Mouse (Mus musculus) heart, adult 2 months (tissue): ENCODE results near the gene Entpd7.
A peak's percentile ranks its signal among the peaks of the same experiment; 100 is the strongest.

Experiments used
- CTCF ChIP-seq: fragments of 200-600 bp; IDR thresholded peaks from 2 replicates; pipeline ENCODE4 v1.8.1; 2022; ENCODE audit warnings: antibody characterized with exemption, mild to moderate bottlenecking, moderate library complexity
- EP300 ChIP-seq: fragments of 200-500 bp; IDR thresholded peaks from 2 replicates; pipeline ENCODE4 v1.6.1; 2011; ENCODE audit warnings: low read depth, low read length, control low read depth; ENCODE audit not compliant: insufficient read depth
- POLR2A ChIP-seq: fragments of 200-500 bp; IDR thresholded peaks from 2 replicates; pipeline ENCODE4 v1.6.1; 2011; ENCODE audit warnings: mild to moderate bottlenecking, low read depth, low read length, control low read depth; ENCODE audit not compliant: insufficient read depth

DNA sequence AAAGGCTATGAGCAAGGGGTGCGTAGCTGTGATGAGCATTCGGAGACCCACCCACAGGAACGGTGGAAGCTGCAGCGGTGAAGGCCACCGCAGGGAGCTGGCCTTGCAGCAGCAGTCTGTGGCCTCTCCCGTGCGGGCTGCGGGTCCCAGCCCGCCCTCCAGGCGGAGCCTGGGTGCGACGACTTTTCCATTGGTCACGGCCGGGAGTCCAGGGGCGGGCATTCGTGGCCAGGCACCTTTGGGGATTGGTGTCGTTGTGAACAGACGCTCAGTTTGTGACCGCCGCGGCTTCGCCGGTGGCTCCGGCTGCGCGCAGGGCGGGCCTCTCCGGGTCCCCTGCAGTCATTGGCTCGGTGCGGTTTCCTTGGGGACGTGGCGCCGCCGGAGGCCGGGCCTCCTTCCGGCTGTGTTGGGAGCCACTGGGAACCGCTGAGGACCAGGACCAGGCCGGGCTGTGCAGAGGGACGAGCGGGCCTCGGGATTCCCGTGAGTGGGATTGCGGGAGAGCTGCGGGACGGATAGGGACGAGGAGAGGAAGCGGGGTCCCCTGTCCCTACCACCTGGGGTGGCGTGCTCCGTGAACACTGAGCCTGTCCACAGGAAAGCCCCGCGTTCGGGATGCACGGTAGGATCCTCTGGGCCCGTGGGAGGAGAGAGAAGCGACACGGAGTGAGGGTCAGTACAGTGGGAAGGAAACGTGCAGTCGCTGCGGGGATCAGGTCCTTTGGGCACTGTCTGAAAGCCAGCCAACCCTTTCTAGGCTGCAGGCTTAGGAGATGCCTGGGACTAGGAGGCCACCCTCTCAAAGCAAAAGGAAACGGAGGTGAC is at the start of gene Entpd7:
- TF ChIP-seq EP300 (0 out of 2 replicates have a peak, but pooled peaks have one; percentile 60), CTCF (peak; percentile 86), POLR2A (peak; percentile 96)
